Mouse (Mus musculus): ENCODE data around the gene Tmem41b. TPM values are rescaled to one million over a fixed set of nuclear protein-coding genes. Genes with fewer than 3 reads are reported as not detected.
A peak's percentile ranks its signal among the peaks of the same experiment; 100 is the strongest.
"Not testable (repeated sequence)": the region's sequence is repeated elsewhere in the genome, so short reads cannot be mapped to it uniquely, and the experiment has no call there.

The Tmem41b gene
- polyA plus RNA-seq (2015; fragmentation: Nextera tagmentation; extraction: Ambion mirVana), result 69.5 and 71.4 TPM in 2 replicates

DNA sequence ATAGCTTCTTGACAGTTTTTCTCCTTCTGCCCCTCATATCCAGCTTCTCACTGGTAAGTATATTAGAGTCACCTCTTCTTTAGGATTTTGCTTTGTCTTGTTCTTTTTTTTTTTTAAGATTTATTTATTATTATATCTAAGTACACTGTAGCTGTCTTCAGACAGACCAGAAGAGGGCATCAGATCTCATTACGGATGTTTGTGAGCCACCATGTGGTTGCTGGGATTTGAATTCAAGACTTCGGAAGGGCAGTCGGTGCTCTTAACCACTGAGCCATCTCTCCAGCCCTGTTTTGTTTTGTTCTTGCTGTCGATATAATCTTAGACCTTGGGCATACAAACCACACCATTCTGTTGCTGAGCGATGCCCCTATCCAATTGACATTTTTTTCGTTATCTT, at the start of gene Tmem41b:
Gene Tmem41b (minus strand): TSS at position 155 of the 400 bp plus-strand sequence.
- H3K27ac ChIP-seq, result peak within 1 kb of the TSS; percentile 81
- not testable (repeated sequence) for H3K9me3 ChIP-seq (replicated peaks); H3K36me3 ChIP-seq (ENCODE audit: poor library complexity, severe bottlenecking); H3K27me3 ChIP-seq
- H3K4me3 ChIP-seq, result peak within 1 kb of the TSS; percentile 68
- H3K4me2 ChIP-seq, result peak within 1 kb of the TSS; percentile 81
- ATAC-seq, result peak; percentile 17; the same call in 1 of the 2 replicates
- peak within 1 kb of the TSS; percentile 79 for H3K9ac ChIP-seq
- peaks cover 20% of the 10 kb centered on the region for H3K4me1 ChIP-seq
- 38% methylated on average over 6 of the region's 6 CpGs for WGBS

GRCm38 (mm10) chr7:110030342-110030741, 43.6 kb upstream of the Tmem41b start:
- Histone ChIP-seq H3K4me1 (no peaks in the 10 kb centered on the region), H3K9me3 (replicated peaks) (no peaks in the 10 kb centered on the region), H3K27ac (no peak overlapping the region), H3K36me3 (ENCODE audit: poor library complexity, severe bottlenecking) (peaks cover 52% of the 10 kb centered on the region), H3K27me3 (no peaks in the 10 kb centered on the region), H3K4me3 (no peak overlapping the region), H3K9ac (no peak overlapping the region), H3K4me2 (no peak overlapping the region)
- 87% methylated on average over 3 of the region's 3 CpGs for WGBS
- ATAC-seq, result no peak

- Histone ChIP-seq H3K36me3 (ENCODE audit: poor library complexity, severe bottlenecking) (peaks cover 42% of the 10 kb centered on the region), H3K4me2 (no peak overlapping the region), H3K4me1 (no peaks in the 10 kb centered on the region), H3K9ac (no peak overlapping the region), H3K9me3 (replicated peaks) (0 out of 2 replicates have a peak, but pooled peaks cover 5% of the 10 kb centered on the region), H3K27ac (no peak overlapping the region), H3K27me3 (no peaks in the 10 kb centered on the region), H3K4me3 (no peak overlapping the region)
- WGBS, result 68% methylated on average over 1 of the region's 1 CpGs
- no peak for ATAC-seq
Measured at GRCm38 (mm10) chr7:110028826-110029225, 42.1 kb upstream of the Tmem41b start.

- ATAC-seq, result no peak
- Histone ChIP-seq H3K4me1 (no peaks in the 10 kb centered on the region), H3K4me3 (no peak overlapping the region), H3K27me3 (no peaks in the 10 kb centered on the region), H3K36me3 (ENCODE audit: poor library complexity, severe bottlenecking) (peaks cover 20% of the 10 kb centered on the region), H3K9ac (no peak overlapping the region), H3K9me3 (replicated peaks) (0 out of 2 replicates have a peak, but pooled peaks cover 5% of the 10 kb centered on the region), H3K4me2 (no peak overlapping the region), H3K27ac (no peak overlapping the region)
- 87% methylated on average over 2 of the region's 2 CpGs for WGBS
Measured at GRCm38 (mm10) chr7:110026594-110026993, 39.9 kb upstream of the Tmem41b start.

- no peak overlapping the region for H3K9ac ChIP-seq
- no peak for ATAC-seq
- H3K4me1 ChIP-seq, result peaks cover 19% of the 10 kb centered on the region
- 0 out of 2 replicates have a peak, but pooled peaks cover 5% of the 10 kb centered on the region for H3K9me3 ChIP-seq (replicated peaks)
- no peak overlapping the region for H3K4me3 ChIP-seq
- no peak overlapping the region for H3K4me2 ChIP-seq
- WGBS, result 100% methylated on average over 1 of the region's 1 CpGs
- H3K27ac ChIP-seq, result no peak overlapping the region
- no peaks in the 10 kb centered on the region for H3K36me3 ChIP-seq (ENCODE audit: poor library complexity, severe bottlenecking)
- no peaks in the 10 kb centered on the region for H3K27me3 ChIP-seq
Measured at GRCm38 (mm10) chr7:110023553-110023952, 36.8 kb upstream of the Tmem41b start.

GRCm38 (mm10) chr7:110018631-110019482, 32.1 kb upstream of the Tmem41b start:
- under 1% methylated on average over 42 of the region's 42 CpGs for WGBS
- peak; percentile 80 for ATAC-seq

GRCm38 (mm10) chr7:110018117-110018630, 31.4 kb upstream of the Tmem41b start, which contains the start of gene Ipo7:
Gene Ipo7, plus strand, starts transcription at chr7:110018274.
- Histone ChIP-seq H3K27me3 (no peaks in the 10 kb centered on the region), H3K9ac (peak within 1 kb of the TSS; percentile 98), H3K9me3 (replicated peaks) (no peaks in the 10 kb centered on the region), H3K27ac (peak within 1 kb of the TSS; percentile 90), H3K4me3 (peak within 1 kb of the TSS; percentile 100), H3K36me3 (ENCODE audit: poor library complexity, severe bottlenecking) (no peaks in the 10 kb centered on the region), H3K4me2 (peak within 1 kb of the TSS; percentile 89), H3K4me1 (peaks cover 19% of the 10 kb centered on the region)
- WGBS, result under 1% methylated on average over 48 of the region's 48 CpGs
- peak; percentile 99 for ATAC-seq

More at GRCm38 (mm10) chr7:110018631-110019482, 32.1 kb upstream of the Tmem41b start:
- peak overlapping the region; percentile 100 for H3K4me3 ChIP-seq
- no peaks in the 10 kb centered on the region for H3K36me3 ChIP-seq (ENCODE audit: poor library complexity, severe bottlenecking)
- no peaks in the 10 kb centered on the region for H3K27me3 ChIP-seq
- H3K4me1 ChIP-seq, result peaks cover 19% of the 10 kb centered on the region
- H3K27ac ChIP-seq, result peak overlapping the region; percentile 90
- no peaks in the 10 kb centered on the region for H3K9me3 ChIP-seq (replicated peaks)
- H3K9ac ChIP-seq, result peak overlapping the region; percentile 98
- H3K4me2 ChIP-seq, result peak overlapping the region; percentile 89

GRCm38 (mm10) chr7:110014272-110014671, 27.5 kb upstream of the Tmem41b start:
- H3K36me3 ChIP-seq (ENCODE audit: poor library complexity, severe bottlenecking), result no peaks in the 10 kb centered on the region
- H3K27me3 ChIP-seq, result no peaks in the 10 kb centered on the region
- H3K9ac ChIP-seq, result no peak overlapping the region
- WGBS, result 88% methylated on average over 5 of the region's 5 CpGs
- H3K9me3 ChIP-seq (replicated peaks), result no peaks in the 10 kb centered on the region
- no peak overlapping the region for H3K27ac ChIP-seq
- H3K4me3 ChIP-seq, result no peak overlapping the region
- H3K4me2 ChIP-seq, result no peak overlapping the region
- H3K4me1 ChIP-seq, result peaks cover 5% of the 10 kb centered on the region
- no peak for ATAC-seq

DNA sequence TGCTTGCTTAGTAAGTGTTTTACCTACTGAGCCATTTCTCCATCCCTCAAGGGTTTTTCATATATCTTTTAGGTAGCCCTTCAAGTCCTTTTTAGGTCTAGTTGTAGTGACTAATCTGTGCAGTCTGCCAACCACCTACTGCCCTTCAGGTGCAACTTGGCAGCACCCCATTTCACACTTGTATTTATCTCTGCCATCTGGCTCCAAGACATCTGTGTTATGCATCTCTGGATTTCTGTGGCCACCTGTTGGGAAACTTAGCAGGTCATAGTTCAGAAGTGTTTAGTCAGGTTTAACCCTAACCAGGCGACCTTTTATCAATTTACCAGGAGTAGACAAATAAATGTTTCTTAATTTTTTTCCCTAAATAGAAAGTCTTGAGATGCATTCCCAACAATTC, 24.7 kb upstream of the Tmem41b start:
- H3K4me1 ChIP-seq, result no peaks in the 10 kb centered on the region
- no peak overlapping the region for H3K9ac ChIP-seq
- H3K36me3 ChIP-seq (ENCODE audit: poor library complexity, severe bottlenecking), result no peaks in the 10 kb centered on the region
- no peak overlapping the region for H3K4me2 ChIP-seq
- no peak overlapping the region for H3K4me3 ChIP-seq
- ATAC-seq, result no peak
- 60% methylated on average over 1 of the region's 1 CpGs for WGBS
- no peaks in the 10 kb centered on the region for H3K27me3 ChIP-seq
- H3K27ac ChIP-seq, result no peak overlapping the region
- H3K9me3 ChIP-seq (replicated peaks), result no peaks in the 10 kb centered on the region

DNA sequence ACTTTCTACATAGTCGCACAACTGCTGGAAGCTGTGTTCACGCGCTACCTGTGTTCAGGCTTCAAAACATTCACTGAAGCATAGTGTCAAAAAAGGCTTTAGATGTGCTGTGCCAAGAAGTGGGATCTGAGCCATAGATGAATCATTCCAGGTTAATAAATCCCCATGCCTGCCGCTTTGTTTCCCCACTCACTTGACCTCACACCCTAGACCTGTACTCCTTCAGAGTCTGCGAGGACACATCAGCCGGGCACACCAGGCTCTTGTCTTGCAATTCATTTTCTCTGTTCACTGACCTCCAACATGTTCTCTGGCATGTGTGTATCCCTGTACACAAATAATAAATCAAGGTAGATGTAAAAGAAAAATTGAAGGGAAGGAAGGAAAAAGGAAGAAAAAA, 22.4 kb upstream of the Tmem41b start:
- no peaks in the 10 kb centered on the region for H3K36me3 ChIP-seq (ENCODE audit: poor library complexity, severe bottlenecking)
- H3K9ac ChIP-seq, result no peak overlapping the region
- no peak for ATAC-seq
- no peaks in the 10 kb centered on the region for H3K9me3 ChIP-seq (replicated peaks)
- H3K4me3 ChIP-seq, result no peak overlapping the region
- H3K4me1 ChIP-seq, result no peaks in the 10 kb centered on the region
- H3K27me3 ChIP-seq, result no peaks in the 10 kb centered on the region
- no peak overlapping the region for H3K4me2 ChIP-seq
- 93% methylated on average over 6 of the region's 6 CpGs for WGBS
- no peak overlapping the region for H3K27ac ChIP-seq

DNA sequence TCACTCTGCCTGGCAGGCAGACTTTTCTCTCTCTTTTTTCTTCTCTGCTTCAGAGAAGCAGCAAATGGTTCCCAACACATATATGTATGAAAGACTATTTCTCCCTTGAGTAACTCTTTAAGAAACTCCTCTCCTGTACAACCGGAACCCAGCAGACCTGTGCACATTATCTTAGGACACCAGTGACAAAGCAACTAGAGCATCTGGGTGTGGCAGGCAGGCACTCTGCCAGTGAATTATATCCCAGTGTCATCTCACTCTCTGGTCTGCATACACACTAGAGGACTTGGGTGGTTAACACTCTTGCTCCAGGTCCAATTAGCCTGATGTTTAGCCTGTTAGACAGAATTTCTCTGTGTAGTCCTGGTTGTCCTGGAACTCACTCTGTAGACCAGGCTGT, 21.8 kb upstream of the Tmem41b start:
- no peak for ATAC-seq
- H3K36me3 ChIP-seq (ENCODE audit: poor library complexity, severe bottlenecking), result no peaks in the 10 kb centered on the region
- 92% methylated on average over 1 of the region's 1 CpGs for WGBS
- H3K27ac ChIP-seq, result no peak overlapping the region
- no peaks in the 10 kb centered on the region for H3K9me3 ChIP-seq (replicated peaks)
- H3K4me3 ChIP-seq, result no peak overlapping the region
- H3K27me3 ChIP-seq, result no peaks in the 10 kb centered on the region
- H3K9ac ChIP-seq, result no peak overlapping the region
- H3K4me2 ChIP-seq, result no peak overlapping the region
- H3K4me1 ChIP-seq, result no peaks in the 10 kb centered on the region

DNA sequence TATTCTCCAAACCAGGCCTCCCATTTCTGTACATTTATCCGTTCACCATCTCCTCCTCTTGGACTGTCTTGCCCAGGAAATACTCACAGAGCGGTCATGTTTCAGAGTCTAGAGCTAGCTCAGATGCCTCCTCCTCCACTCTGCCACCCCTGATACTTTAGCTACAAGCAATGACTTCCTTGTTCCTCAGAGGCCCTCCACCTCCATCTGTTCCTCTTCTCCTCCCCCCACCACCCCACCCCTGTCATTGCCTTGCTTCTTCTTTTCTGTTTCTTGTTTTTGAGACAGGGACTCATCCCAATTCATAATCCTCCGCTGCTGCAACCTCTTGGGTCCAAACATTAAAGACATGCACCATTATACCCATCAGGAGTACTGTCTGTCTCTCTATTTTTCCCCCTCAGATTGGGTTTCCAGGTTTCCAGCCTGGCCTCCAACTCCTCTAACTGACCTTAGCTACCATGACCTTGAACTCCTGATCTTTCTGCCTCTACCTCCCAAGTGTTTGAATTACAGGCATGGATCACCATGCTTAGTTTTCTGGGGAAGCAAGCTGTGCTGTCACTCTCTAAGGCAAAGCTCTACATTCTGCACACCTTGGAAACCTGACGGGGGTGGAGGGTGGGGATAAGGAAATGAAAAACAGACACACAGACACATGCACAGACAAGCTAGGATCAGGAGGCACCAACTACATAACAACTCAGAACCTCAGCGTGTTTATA, 19.9 kb upstream of the Tmem41b start:
- H3K4me1 ChIP-seq, result no peaks in the 10 kb centered on the region
- H3K36me3 ChIP-seq (ENCODE audit: poor library complexity, severe bottlenecking), result no peaks in the 10 kb centered on the region
- no peaks in the 10 kb centered on the region for H3K27me3 ChIP-seq
- no peak for ATAC-seq
- no peak overlapping the region for H3K4me2 ChIP-seq
- 82% methylated on average over 5 of the region's 5 CpGs for WGBS
- H3K9me3 ChIP-seq (replicated peaks), result no peaks in the 10 kb centered on the region
- H3K9ac ChIP-seq, result no peak overlapping the region
- no peak overlapping the region for H3K27ac ChIP-seq
- no peak overlapping the region for H3K4me3 ChIP-seq

Measured in forebrain, embryonic 13.5 days (tissue).